Mouse (Mus musculus) gastrocnemius, postnatal 14 days (tissue): Measurements from ENCODE around the gene Gm20388. TPM values are rescaled to one million over a fixed set of nuclear protein-coding genes. Genes with fewer than 3 reads are reported as not detected.

Experiments
- DNase-seq: peaks from one replicate; pipeline ENCODE4 v3.0.0; 2021; ENCODE audit warnings: mixed read lengths
- intact Hi-C: fragments of 180-260 bp; cut with DNase I; formaldehyde crosslinking; loops from one replicate; pipeline ENCODE4 v1.15.1; 2025; ENCODE audit warnings: low total_unique reads
- total RNA-seq, 2 experiments: library from RNA; stranded (reverse); gene quantifications; 2 replicates each; pipeline ENCODE4 v1.2.3; 2021

The Gm20388 gene
- total RNA-seq, 2 experiments from 2014 or later, result 5.6 to 6.0 TPM

- intact Hi-C loops, result loop anchor here (5.0 kb wide), 1 partner anchor 54 kb away; the partner anchor contains the start of gene Pabpn1l
- DNase-seq, result no peak
Measured at GRCm38 (mm10) chr8:122675596-122676420, 2765.2 kb downstream of the Gm20388 start.

GRCm38 (mm10) chr8:122676621-122677480 is 2766.2 kb downstream of the Gm20388 start:
- intact Hi-C loops, result loop anchor here (5.0 kb wide), 1 partner anchor 55 kb away; the partner anchor contains the start of gene Pabpn1l
- DNase-seq, result peak; percentile 54

GRCm38 (mm10) chr8:122677481-122678021 is 2766.9 kb downstream of the Gm20388 start:
- intact Hi-C loops, result loop anchor here (5.0 kb wide), 1 partner anchor 55 kb away; the partner anchor contains the start of gene Pabpn1l
- DNase-seq, result no peak

- intact Hi-C loops, result loop anchor here (5.0 kb wide), 1 partner anchor 56 kb away; the partner anchor contains the start of gene Pabpn1l
- peak; percentile 78 for DNase-seq
Measured at GRCm38 (mm10) chr8:122678061-122678895, 2767.6 kb downstream of the Gm20388 start.

GRCm38 (mm10) chr8:122678896-122679210 is 2768.2 kb downstream of the Gm20388 start:
- intact Hi-C loops, result loop anchor here (5.0 kb wide), 1 partner anchor 57 kb away; the partner anchor contains the start of gene Pabpn1l
- DNase-seq, result no peak

- intact Hi-C loops, result loop anchor here (5.0 kb wide), 1 partner anchor 57 kb away; the partner anchor contains the start of gene Pabpn1l
- DNase-seq, result no peak
Measured at GRCm38 (mm10) chr8:122679325-122679920, 2768.8 kb downstream of the Gm20388 start.

- no peak for DNase-seq
- intact Hi-C loops, result loop anchor here (2.0 kb wide), 1 partner anchor 147 kb away; no protein-coding TSS in a partner anchor
Measured at GRCm38 (mm10) chr8:122680171-122680570, 2769.5 kb downstream of the Gm20388 start.

GRCm38 (mm10) chr8:122682820-122683219 is 2772.2 kb downstream of the Gm20388 start:
- DNase-seq, result no peak
- intact Hi-C loops, result no loop called here

- no peak for DNase-seq
- intact Hi-C loops, result loop anchor here (5.0 kb wide), 1 partner anchor 127 kb away; no protein-coding TSS in a partner anchor
Measured at GRCm38 (mm10) chr8:122685097-122685861, 2774.6 kb downstream of the Gm20388 start.

GRCm38 (mm10) chr8:122686879-122687278 is 2776.2 kb downstream of the Gm20388 start:
- DNase-seq, result no peak
- intact Hi-C loops, result loop anchor here (5.0 kb wide), 1 partner anchor 125 kb away; no protein-coding TSS in a partner anchor

GRCm38 (mm10) chr8:122689315-122689714 is 2778.7 kb downstream of the Gm20388 start:
- intact Hi-C loops, result loop anchor here (5.0 kb wide), 1 partner anchor 123 kb away; no protein-coding TSS in a partner anchor
- no peak for DNase-seq

- DNase-seq, result peak; percentile 29
- intact Hi-C loops, result loop anchor here (5.0 kb wide), 1 partner anchor 76 kb away; no protein-coding TSS in a partner anchor
Measured at GRCm38 (mm10) chr8:122691018-122691417, 2780.4 kb downstream of the Gm20388 start.

GRCm38 (mm10) chr8:122692152-122692551 is 2781.5 kb downstream of the Gm20388 start:
- DNase-seq, result no peak
- intact Hi-C loops, result loop anchor here (5.0 kb wide), 1 partner anchor 75 kb away; no protein-coding TSS in a partner anchor

GRCm38 (mm10) chr8:122695438-122696042 is 2784.9 kb downstream of the Gm20388 start:
- no peak for DNase-seq
- intact Hi-C loops, result no loop called here

GRCm38 (mm10) chr8:122697181-122697581 is 2786.5 kb downstream of the Gm20388 start:
- intact Hi-C loops, result no loop called here
- DNase-seq, result no peak

- DNase-seq, result no peak
- intact Hi-C loops, result no loop called here
Measured at GRCm38 (mm10) chr8:122697586-122697985, 2786.9 kb downstream of the Gm20388 start.

- intact Hi-C loops, result no loop called here
- DNase-seq, result no peak
Measured at GRCm38 (mm10) chr8:122698254-122698768, 2787.7 kb downstream of the Gm20388 start.
